Mouse (Mus musculus) limb, embryonic 12.5 days (tissue): ENCODE measurements around the gene Pa2g4. TPM values are rescaled to one million over a fixed set of nuclear protein-coding genes. Genes with fewer than 3 reads are reported as not detected.

Experiments
- ATAC-seq: fragments of 200-750 bp; cut with Nextera tagmentation; 2 replicates; pipeline ENCODE4 v1.8.0; 2017; ENCODE audit warnings: low read depth, moderate TSS enrichment; ENCODE audit not compliant: insufficient number of reproducible peaks, insufficient read depth, low FRiP score, low TSS enrichment
- H3K27ac ChIP-seq: fragments of 300-500 bp; sonication (generic); 2 replicates; pipeline ENCODE4 v1.5.1; 2016; ENCODE audit warnings: mild to moderate bottlenecking, moderate library complexity
- H3K27me3 ChIP-seq: fragments of 300-500 bp; sonication (generic); 2 replicates; pipeline ENCODE4 v1.6.1; 2016; ENCODE audit warnings: mild to moderate bottlenecking, moderate library complexity
- H3K36me3 ChIP-seq: fragments of 300-500 bp; sonication (generic); 2 replicates; pipeline ENCODE4 v1.6.1; 2016; ENCODE audit warnings: mild to moderate bottlenecking, moderate library complexity
- H3K4me1 ChIP-seq: fragments of 300-500 bp; sonication (generic); replicated peaks from 2 replicates; pipeline ENCODE4 v1.6.1; 2016
- H3K4me2 ChIP-seq: fragments of 300-500 bp; sonication (generic); 2 replicates; pipeline ENCODE4 v1.6.1; 2016; ENCODE audit warnings: mild to moderate bottlenecking, moderate library complexity
- H3K4me3 ChIP-seq: fragments of 300-500 bp; sonication (generic); replicated peaks from 2 replicates; pipeline ENCODE4 v1.5.1; 2016; ENCODE audit warnings: mild to moderate bottlenecking
- H3K9ac ChIP-seq: fragments of 300-500 bp; sonication (generic); replicated peaks from 2 replicates; pipeline ENCODE4 v1.6.1; 2016; ENCODE audit warnings: mild to moderate bottlenecking, moderate library complexity
- H3K9me3 ChIP-seq: fragments of 300-500 bp; sonication (generic); 2 replicates; pipeline ENCODE4 v1.6.1; 2016; ENCODE audit warnings: mild to moderate bottlenecking, moderate library complexity
- WGBS: fragments of 180-500 bp; shearing (Covaris S2); methylation state at CpG from one replicate; pipeline ENCODE4 v1.1.7; 2016; 5-methylcytosine and 5-hydroxymethylcytosine counted together
- polyA plus RNA-seq: library from polyadenylated mRNA; unstranded; fragments of >200 nt; fragmentation: Nextera tagmentation; extraction: Ambion mirVana; gene quantifications from 2 replicates; pipeline ENCODE4 v1.2.1, GENCODE M21; 2016

Pa2g4 gene
- polyA plus RNA-seq, 1 experiment from 2014 or later: 199 TPM

DNA sequence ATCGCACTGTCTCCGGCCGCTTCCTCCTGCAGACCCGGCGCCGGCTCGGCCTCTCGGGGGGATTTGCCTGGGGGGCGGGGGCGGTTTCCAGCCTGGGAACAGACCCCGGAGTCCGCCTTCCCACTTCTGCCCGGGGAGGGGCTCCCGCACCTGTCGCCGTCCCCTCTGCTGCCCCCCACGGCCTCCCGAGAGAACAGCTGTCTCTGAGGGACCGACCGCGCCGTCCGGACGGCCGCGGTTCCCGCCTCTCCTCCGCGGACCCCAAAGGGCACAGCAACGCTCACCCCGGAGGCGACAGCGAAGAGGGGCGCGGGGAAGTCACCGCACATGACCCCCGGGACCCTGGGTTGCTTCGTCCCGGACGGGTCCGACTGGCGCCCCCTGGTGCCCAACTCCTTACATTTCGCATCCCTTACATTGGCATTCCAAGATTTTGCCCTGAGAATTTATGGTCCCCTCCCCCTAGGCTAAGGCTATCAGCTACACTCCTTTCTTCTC, 24.5 kb upstream of the Pa2g4 start:
- 0 out of 2 replicates have a peak overlapping the region, but pooled peaks have one; percentile 69 for H3K27ac ChIP-seq
- under 1% methylated on average over 43 of the region's 43 CpGs for whole genome bisulfite sequencing
- H3K9me3 ChIP-seq: no peaks in the 10 kb centered on the region
- peaks cover 53% of the 10 kb centered on the region for H3K27me3 ChIP-seq
- H3K36me3 ChIP-seq: no peaks in the 10 kb centered on the region
- peaks cover 28% of the 10 kb centered on the region for H3K4me1 ChIP-seq
- H3K4me2 ChIP-seq: peak overlapping the region; percentile 98
- H3K4me3 ChIP-seq: peak overlapping the region; percentile 62
- ATAC-seq: peak; percentile 39; the same call in 1 of the 2 replicates
- peak overlapping the region; percentile 38 for H3K9ac ChIP-seq

- Histone ChIP-seq H3K4me1 (peaks cover 29% of the 10 kb centered on the region), H3K9ac (peak within 1 kb of the TSS; percentile 38), H3K27ac (peak within 1 kb of the TSS; percentile 69), H3K4me2 (peak within 1 kb of the TSS; percentile 98), H3K36me3 (no peaks in the 10 kb centered on the region), H3K4me3 (peak within 1 kb of the TSS; percentile 62), H3K27me3 (peaks cover 60% of the 10 kb centered on the region), H3K9me3 (no peaks in the 10 kb centered on the region)
- 1% methylated on average over 43 of the region's 43 CpGs for WGBS
- ATAC-seq: peak; percentile 32; the same call in 1 of the 2 replicates
Observed at GRCm38 (mm10) chr10:128589464-128590192, 23.8 kb upstream of the Pa2g4 start, which contains the start of gene Erbb3. TSS of gene Erbb3 (minus strand) at chr10:128589652.

- Histone ChIP-seq H3K27me3 (peaks cover 67% of the 10 kb centered on the region), H3K36me3 (no peaks in the 10 kb centered on the region)
Observed at GRCm38 (mm10) chr10:128588775-128589463, 23.1 kb upstream of the Pa2g4 start.

GRCm38 (mm10) chr10:128588136-128588535, 22.3 kb upstream of the Pa2g4 start:
- no peaks in the 10 kb centered on the region for H3K36me3 ChIP-seq
- peak overlapping the region; percentile 98 for H3K4me2 ChIP-seq
- 0 out of 2 replicates have a peak, but pooled peaks have one; percentile 19 for ATAC-seq
- H3K27ac ChIP-seq: peak overlapping the region; percentile 69
- H3K9me3 ChIP-seq: no peaks in the 10 kb centered on the region
- peak overlapping the region; percentile 62 for H3K4me3 ChIP-seq
- H3K9ac ChIP-seq: no peak overlapping the region
- WGBS: 17% methylated on average over 1 of the region's 1 CpGs
- H3K27me3 ChIP-seq: peaks cover 74% of the 10 kb centered on the region
- peaks cover 39% of the 10 kb centered on the region for H3K4me1 ChIP-seq

More at GRCm38 (mm10) chr10:128588775-128589463, 23.1 kb upstream of the Pa2g4 start:
- Histone ChIP-seq H3K4me3 (peak overlapping the region; percentile 62), H3K9me3 (no peaks in the 10 kb centered on the region), H3K4me1 (peaks cover 36% of the 10 kb centered on the region), H3K27ac (peak overlapping the region; percentile 42), H3K4me2 (peak overlapping the region; percentile 98), H3K9ac (peak overlapping the region; percentile 38)
- ATAC-seq: 0 out of 2 replicates have a peak, but pooled peaks have one; percentile 18
- WGBS: 3% methylated on average over 23 of the region's 23 CpGs

DNA sequence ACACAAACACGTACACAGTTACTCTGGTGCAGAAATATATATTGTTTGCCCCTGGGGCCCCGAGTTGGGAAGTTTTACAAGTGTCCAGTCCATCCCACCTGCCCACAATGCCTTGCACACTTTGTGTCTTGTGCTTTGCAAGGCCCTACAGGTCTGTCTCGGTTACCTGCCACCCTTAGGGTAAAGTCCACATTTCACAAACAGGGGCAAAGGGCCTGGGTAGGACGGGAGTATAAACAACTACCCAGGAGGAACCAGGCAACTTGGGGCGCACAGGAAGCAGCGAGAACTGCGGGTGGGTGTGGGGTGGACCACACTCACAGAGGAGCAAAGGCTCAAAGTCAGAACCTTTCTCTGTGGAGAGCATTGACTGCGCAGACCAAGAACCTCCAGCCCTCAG, 21.9 kb upstream of the Pa2g4 start:
- Histone ChIP-seq H3K4me1 (peaks cover 39% of the 10 kb centered on the region), H3K9ac (no peak overlapping the region)

GRCm38 (mm10) chr10:128587120-128587519, 21.3 kb upstream of the Pa2g4 start:
- Histone ChIP-seq H3K4me3 (peak overlapping the region; percentile 62), H3K9ac (no peak overlapping the region), H3K4me1 (peaks cover 39% of the 10 kb centered on the region), H3K9me3 (no peaks in the 10 kb centered on the region), H3K4me2 (peak overlapping the region; percentile 98), H3K27me3 (peaks cover 80% of the 10 kb centered on the region), H3K36me3 (no peaks in the 10 kb centered on the region), H3K27ac (peak overlapping the region; percentile 69)
- 38% methylated on average over 4 of the region's 4 CpGs for WGBS
- ATAC-seq: no peak

More for the DNA sequence above, 21.9 kb upstream of the Pa2g4 start:
- peak overlapping the region; percentile 98 for H3K4me2 ChIP-seq
- H3K36me3 ChIP-seq: no peaks in the 10 kb centered on the region
- peak overlapping the region; percentile 69 for H3K27ac ChIP-seq
- H3K27me3 ChIP-seq: peaks cover 78% of the 10 kb centered on the region
- no peak for ATAC-seq
- 57% methylated on average over 8 of the region's 8 CpGs for WGBS
- peak overlapping the region; percentile 62 for H3K4me3 ChIP-seq
- no peaks in the 10 kb centered on the region for H3K9me3 ChIP-seq

DNA sequence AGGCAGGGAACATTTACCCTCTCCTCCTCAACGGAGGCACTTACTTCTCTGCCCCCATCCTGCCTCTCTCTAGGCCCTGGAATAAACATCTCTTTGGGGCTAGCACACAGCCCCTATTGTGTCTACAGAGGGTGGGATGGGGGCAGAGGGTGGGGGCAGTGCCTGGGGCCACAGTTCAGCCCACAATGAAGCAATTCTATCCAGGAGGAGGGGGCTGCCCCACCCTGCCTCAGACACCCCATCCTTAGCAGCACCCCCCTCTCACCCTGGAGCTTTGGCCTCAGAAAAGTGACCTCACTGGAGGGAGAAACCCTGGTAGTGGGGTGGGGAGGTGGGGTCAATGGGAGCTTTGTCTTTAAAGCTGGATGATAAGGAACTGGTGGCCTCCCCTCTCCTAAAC, 20.8 kb upstream of the Pa2g4 start:
- Histone ChIP-seq H3K4me2 (peak overlapping the region; percentile 98), H3K27me3 (peaks cover 80% of the 10 kb centered on the region)

GRCm38 (mm10) chr10:128584386-128584785, 18.6 kb upstream of the Pa2g4 start:
- Histone ChIP-seq H3K27ac (no peak overlapping the region), H3K9ac (no peak overlapping the region), H3K4me2 (no peak overlapping the region), H3K9me3 (no peaks in the 10 kb centered on the region), H3K27me3 (peaks cover 68% of the 10 kb centered on the region), H3K4me3 (no peak overlapping the region), H3K4me1 (peaks cover 38% of the 10 kb centered on the region), H3K36me3 (no peaks in the 10 kb centered on the region)
- ATAC-seq: no peak
- 5% methylated on average over 4 of the region's 4 CpGs for WGBS

More for the DNA sequence above, 20.8 kb upstream of the Pa2g4 start:
- WGBS: 18% methylated on average over 1 of the region's 1 CpGs
- Histone ChIP-seq H3K9me3 (no peaks in the 10 kb centered on the region), H3K4me3 (peak overlapping the region; percentile 2; the same call in 1 of the 2 replicates), H3K4me1 (peaks cover 39% of the 10 kb centered on the region), H3K27ac (peak overlapping the region; percentile 69; the same call in 1 of the 2 replicates), H3K9ac (no peak overlapping the region), H3K36me3 (no peaks in the 10 kb centered on the region)
- ATAC-seq: no peak

GRCm38 (mm10) chr10:128583644-128584043, 17.9 kb upstream of the Pa2g4 start:
- Histone ChIP-seq H3K4me2 (no peak overlapping the region), H3K27ac (no peak overlapping the region), H3K9me3 (no peaks in the 10 kb centered on the region), H3K4me3 (no peak overlapping the region), H3K36me3 (no peaks in the 10 kb centered on the region), H3K27me3 (peaks cover 60% of the 10 kb centered on the region), H3K9ac (peak overlapping the region; percentile 18; the same call in 1 of the 2 replicates), H3K4me1 (peaks cover 31% of the 10 kb centered on the region)
- ATAC-seq: no peak
- WGBS: 26% methylated on average over 7 of the region's 7 CpGs

DNA sequence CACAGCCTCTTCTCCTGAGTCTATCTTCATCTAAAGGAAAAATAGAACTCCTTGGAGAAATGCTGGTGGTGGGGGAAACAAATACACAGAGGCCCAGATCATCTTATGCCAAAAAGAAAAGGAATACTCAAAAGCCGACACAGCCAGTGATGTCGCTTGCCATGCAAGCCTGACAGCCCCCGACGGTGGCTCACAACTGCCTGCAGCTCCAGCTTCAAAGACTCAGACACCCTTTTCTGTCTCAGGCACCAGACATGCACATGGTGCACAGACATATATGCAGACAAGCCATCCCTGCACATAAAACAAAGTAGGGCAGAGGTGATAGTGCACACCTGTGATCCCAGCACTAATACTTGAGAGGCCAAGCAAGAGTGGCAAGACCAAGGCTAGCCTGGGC, 13.9 kb upstream of the Pa2g4 start:
- H3K36me3 ChIP-seq: 0 out of 2 replicates have a peak, but pooled peaks cover 15% of the 10 kb centered on the region
- 66% methylated on average over 4 of the region's 4 CpGs for WGBS
- H3K4me2 ChIP-seq: no peak overlapping the region
- ATAC-seq: no peak
- H3K27me3 ChIP-seq: peaks cover 21% of the 10 kb centered on the region
- peaks cover 11% of the 10 kb centered on the region; the same call in 1 of the 2 replicates for H3K4me1 ChIP-seq
- H3K4me3 ChIP-seq: no peak overlapping the region
- 0 out of 2 replicates have a peak, but pooled peaks cover 4% of the 10 kb centered on the region for H3K9me3 ChIP-seq
- no peak overlapping the region for H3K9ac ChIP-seq
- H3K27ac ChIP-seq: no peak overlapping the region

DNA sequence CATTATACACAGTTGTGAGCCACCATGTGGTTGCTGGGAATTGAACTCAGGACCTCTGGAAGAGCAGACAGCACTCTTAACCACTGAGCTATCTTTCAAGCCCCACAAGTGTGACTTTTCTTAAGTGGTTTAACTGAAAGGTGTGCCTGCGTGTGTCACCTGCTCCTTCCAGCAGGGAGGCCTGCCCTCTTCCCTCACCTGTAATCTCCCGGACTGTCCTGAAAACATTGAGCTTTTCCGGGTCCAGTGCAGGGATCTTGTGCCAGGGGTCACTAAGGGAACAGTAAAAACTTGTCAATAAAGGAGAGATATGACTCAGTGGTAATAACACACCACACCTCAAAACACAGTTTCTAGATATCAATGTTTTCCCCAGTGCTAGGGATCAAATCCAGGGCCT, 13.5 kb upstream of the Pa2g4 start:
- Histone ChIP-seq H3K9me3 (0 out of 2 replicates have a peak, but pooled peaks cover 4% of the 10 kb centered on the region), H3K4me2 (no peak overlapping the region), H3K4me3 (no peak overlapping the region), H3K4me1 (peaks cover 6% of the 10 kb centered on the region; the same call in 1 of the 2 replicates), H3K27ac (no peak overlapping the region), H3K9ac (no peak overlapping the region), H3K36me3 (0 out of 2 replicates have a peak, but pooled peaks cover 15% of the 10 kb centered on the region), H3K27me3 (peaks cover 17% of the 10 kb centered on the region)
- WGBS: 79% methylated on average over 3 of the region's 3 CpGs
- no peak for ATAC-seq
